Mouse (Mus musculus) activated CD4-positive, CD25-positive, alpha-beta regulatory T cell, adult 4 months (primary cell): ENCODE measurements around the gene Hist1h4d. TPM values are rescaled to one million over a fixed set of nuclear protein-coding genes. Genes with fewer than 3 reads are reported as not detected.
A peak's percentile ranks its signal among the peaks of the same experiment; 100 is the strongest.
"Not testable (repeated sequence)": the region's sequence is repeated elsewhere in the genome, so short reads cannot be mapped to it uniquely, and the experiment has no call there.

Experiments
- ATAC-seq: one replicate; pipeline ENCODE4 v1.8.0; 2017
- polyA plus RNA-seq, 2 experiments: library from polyadenylated mRNA; unstranded; fragments of 100-300 nt; shearing (Covaris generic); gene quantifications; one replicate each; pipeline ENCODE4 v1.2.1; 2017

Gene Hist1h4d
- polyA plus RNA-seq, 2 experiments from 2014 or later: 36.8 to 39.3 TPM

DNA sequence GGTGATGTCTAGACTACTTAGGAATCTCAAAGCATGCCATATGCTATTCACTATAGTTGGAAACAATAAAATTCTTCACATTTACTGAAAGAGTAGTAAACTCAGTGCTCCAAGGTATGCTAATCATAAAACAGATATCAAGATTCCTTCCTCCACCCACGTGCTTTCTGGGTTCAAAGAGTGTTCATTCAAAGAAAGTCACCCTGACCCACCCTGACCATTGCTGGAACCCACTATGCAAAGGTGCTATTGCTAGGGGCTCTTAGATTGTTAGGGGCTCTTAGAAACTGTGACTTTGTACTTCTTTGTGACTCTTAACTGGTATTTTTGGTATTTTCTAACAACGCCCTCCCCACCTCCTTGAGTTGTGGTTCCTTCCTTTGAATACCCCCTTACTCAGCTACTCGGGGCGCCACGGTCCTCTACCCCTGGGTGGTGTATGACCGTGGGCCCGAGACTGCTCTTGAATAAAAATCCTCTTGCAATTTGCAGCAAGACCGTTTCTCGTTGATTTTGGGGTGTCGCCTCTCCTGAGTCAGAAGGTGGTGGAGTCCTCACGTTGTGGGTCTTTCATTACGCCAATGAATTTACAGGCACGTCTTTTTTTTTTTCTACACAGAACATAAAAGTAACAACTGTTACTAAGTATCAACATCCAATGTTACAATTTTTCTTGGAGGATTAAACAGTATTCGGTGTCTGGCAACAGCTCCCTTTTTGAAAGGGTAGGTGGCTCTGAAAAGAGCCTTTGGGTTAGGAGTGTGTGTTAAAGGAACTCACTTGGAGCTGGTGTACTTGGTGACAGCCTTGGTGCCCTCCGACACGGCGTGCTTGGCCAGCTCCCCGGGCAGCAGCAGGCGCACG is 8.1 kb upstream of the Hist1h4d start:
- not testable (repeated sequence) for ATAC-seq

DNA sequence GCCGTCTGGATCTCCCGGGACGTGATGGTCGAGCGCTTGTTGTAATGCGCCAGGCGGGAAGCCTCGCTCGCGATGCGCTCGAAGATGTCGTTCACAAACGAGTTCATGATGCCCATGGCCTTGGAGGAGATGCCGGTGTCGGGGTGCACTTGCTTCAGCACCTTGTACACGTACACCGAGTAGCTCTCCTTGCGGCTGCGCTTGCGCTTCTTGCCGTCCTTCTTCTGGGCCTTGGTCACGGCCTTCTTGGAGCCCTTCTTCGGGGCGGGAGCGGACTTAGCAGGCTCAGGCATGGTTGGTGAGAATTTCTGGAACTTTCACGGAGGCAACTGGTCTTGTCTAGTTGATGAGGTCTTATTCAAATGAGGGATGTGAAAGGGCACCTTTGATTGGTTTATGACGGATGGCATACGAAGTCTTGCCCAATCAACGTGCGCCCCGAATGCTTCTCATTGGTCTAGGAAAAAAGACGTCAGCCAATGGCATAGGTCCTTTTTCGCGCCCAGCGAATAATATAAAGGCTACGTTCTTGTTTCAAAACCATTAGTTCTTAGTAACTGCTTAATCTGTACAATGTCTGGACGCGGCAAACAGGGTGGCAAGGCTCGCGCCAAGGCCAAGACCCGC is 7.4 kb upstream of the Hist1h4d start, which contains the start of the genes Hist1h2bf and Hist1h2ad:
Hist1h2bf (minus strand) TSS at position 299 of the 627 bp plus-strand sequence.
Hist1h2ad (plus strand) TSS at position 484 of the 627 bp plus-strand sequence.
- peak; percentile 75 for ATAC-seq

DNA sequence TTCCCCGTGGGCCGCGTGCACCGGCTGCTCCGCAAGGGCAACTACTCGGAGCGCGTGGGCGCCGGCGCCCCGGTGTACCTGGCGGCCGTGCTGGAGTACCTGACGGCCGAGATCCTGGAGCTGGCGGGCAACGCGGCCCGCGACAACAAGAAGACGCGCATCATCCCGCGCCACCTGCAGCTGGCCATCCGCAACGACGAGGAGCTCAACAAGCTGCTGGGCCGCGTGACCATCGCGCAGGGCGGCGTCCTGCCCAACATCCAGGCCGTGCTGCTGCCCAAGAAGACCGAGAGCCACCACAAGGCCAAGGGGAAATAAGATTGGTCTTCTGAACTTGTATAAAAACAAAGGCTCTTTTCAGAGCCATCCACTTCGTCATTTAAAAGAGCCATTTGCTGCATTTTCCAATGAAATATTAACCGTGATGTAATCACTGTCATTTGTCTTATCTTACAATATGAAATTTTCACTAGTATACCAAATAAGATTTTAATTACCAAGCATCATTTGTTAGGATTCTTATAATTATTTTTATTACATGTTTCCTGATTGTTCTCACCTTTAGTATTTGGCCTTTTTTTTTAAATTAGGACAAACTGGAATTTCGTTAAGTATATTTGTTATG is 6.7 kb upstream of the Hist1h4d start:
- ATAC-seq: not testable (repeated sequence)

DNA sequence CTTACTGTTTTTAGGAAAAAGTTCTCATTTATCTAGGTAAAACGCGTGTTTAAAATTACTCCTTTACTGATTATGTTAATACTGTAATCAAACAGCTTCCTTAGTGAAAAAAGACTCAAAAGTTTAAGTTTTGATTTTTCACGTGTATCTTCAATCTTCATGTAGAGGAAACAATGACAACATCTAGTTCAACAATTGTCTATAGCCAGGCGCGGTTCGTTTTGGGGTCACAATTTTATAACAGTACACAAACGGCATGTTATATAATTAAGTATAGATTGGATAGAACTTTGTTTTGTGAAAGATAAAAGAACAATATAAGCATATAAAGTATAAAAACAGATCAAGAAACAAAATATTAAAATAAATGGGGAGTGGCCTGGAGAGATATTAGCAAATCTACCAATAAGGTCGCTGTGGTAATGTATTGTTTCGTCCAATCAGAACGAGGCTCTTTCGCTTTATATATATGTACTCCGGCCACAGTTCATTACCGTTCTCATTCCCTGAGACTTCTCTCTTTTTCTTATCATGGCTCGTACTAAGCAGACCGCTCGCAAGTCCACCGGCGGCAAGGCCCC is 6.0 kb upstream of the Hist1h4d start, which contains the start of gene Hist1h3d:
Hist1h3d (plus strand) TSS at position 493 of the 581 bp plus-strand sequence.
- peak; percentile 30 for ATAC-seq

DNA sequence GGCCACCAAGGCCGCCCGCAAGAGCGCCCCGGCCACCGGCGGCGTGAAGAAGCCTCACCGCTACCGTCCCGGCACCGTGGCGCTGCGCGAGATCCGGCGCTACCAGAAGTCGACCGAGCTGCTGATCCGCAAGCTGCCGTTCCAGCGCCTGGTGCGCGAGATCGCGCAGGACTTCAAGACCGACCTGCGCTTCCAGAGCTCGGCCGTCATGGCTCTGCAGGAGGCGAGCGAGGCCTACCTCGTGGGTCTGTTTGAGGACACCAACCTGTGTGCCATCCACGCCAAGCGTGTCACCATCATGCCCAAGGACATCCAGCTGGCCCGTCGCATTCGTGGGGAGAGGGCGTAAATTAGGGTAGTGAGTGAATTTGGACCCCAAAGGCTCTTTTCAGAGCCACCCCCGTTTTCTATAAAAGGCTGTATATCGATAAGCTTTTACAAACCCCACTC is 5.5 kb upstream of the Hist1h4d start:
- not testable (repeated sequence) for ATAC-seq

DNA sequence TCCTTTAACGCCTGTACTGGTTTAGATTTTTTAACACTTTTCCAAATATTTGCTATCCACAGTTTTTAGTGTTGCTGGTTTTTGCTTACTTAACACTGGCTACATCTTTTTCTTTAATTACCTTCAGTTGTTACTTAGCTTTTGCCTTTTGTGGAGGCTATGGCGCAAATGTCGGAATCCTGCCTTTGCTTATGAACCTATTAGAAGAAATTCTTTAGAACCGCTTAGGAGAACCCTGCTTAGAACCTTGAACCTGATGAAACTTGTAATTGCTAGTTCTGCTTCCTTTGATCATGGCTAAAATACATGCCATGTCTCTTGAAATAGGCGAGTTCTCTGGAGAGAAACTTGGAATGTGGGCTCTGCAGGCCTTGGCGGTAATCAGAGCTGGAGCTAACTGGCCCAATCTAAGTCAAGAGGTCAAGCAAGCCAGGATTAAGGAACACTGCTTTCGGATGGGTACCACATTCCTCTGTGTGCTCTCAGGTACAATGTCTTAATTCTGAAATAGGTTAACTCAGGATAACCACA is 5.0 kb upstream of the Hist1h4d start:
- ATAC-seq: no peak

DNA sequence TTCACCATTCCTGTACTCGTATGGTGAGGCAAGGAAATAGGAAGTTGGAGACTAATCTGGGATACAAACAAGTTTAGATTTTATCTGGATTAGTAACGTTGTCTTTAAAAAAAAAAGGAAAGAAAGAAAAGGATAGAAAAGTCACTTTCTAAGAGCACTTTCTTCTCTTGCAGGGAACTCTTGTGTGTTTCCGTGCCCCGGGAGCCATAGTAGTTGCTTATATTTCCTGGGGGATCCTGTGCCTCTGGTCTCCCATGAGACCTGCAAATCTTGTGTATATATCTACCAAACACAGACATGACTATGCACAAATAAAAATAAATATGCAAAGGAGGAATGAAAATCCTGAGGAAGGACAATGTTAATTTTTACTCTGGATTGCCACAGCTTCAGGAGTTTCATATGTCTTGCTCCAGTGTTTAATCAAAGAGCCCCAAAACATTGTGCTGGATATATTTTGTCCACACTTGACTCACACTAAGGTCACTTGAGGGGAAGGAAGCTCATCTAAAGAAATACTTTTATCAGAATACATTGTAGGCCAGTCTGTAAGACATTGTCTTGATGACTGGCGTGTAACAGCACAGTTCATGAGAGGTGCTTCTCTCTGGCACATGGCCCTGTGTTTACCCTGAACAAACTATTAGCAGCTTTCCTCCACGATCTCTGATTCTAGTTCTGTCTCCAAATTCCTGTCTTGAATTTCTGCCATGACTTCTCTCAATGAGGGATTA is 4.3 kb upstream of the Hist1h4d start:
- no peak for ATAC-seq

DNA sequence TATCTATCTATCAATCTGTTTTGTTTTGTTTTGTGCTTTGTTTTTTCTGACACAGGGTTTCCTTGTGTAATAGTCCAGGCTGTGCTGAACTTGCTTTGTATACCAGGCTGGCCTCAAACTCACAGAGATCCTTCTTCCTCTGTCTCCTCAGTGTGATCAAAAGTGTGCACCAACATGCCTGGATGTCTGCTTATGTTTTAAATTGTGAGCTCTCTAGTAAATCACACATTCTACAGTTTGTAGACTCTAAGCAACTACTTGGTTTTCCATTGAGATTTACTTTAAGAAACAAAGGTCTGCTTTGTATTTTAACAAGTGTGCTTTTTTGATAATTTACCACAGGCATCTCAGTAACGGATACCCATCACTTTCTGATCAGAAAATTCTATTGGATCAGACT is 3.6 kb upstream of the Hist1h4d start:
- ATAC-seq: no peak

DNA sequence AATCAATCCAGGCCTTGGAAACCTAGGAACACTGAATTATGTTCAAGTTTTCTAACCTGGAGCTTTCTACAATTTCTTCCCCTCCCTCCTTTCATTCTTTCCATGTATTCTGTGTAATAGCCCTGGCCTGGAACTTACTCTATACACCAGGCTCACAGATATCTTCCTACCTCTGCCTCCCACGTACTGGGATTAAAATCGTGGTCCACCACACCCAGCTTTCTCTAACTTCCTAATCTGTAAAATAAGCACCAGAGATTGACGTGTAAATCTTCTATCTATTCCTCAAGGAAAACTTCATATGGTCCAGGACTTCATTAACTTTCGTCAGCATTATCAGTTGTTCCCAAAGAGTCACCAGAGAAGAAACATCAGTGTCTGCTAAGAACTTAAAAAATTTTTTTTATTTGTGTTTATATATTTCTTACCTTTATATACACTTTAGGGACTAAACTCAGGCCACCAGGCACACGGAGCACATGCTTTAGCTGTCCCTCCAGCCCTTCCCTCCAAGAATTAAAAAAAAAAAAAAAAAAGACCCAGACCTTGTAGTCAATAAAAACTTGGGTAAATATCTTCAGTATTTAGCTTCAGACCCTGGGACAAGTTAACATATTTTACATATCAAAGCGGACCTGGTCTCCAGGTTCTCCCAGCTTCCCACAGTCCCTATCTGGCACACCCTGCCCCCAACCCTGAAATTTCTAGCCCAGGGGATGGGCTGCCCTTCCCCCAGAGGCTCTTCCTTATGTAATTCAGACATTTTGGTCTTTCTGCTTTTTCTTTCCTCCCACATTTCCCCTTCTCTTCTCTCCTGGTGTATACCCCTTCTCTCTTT is 1.0 kb downstream of the Hist1h4d start:
- ATAC-seq: no peak

DNA sequence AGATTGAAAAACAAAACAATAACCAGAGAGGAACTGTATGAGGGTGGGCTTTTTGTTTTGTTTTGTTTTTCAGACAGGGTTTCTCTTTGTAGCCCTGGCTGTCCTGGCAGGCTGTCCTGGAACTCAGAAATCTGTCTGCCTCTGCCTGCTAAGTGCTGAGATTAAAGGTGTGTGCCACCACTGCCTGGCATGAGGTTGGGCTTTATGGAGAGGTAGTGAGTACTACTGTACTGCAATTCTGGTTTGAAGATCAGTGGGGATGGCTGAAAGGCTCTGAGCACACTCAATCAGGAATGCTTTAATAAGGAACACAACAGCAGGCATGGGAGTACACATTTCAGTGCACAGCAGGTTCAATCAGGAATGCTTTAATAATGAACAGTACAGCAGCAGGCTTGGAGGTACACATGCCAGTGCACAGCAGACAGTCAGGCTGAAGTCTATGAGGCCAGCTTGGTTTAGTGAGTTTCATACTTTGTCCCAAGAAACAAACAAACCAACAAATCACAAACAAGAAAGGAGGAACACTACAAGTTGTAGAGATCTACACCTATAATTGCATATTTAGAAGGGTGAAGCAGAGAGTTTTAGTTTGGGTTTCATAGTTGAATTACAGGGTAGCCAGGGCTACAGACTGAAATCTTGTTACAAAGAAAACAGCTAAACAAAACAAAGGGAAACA is 2.1 kb downstream of the Hist1h4d start:
- no peak for ATAC-seq

DNA sequence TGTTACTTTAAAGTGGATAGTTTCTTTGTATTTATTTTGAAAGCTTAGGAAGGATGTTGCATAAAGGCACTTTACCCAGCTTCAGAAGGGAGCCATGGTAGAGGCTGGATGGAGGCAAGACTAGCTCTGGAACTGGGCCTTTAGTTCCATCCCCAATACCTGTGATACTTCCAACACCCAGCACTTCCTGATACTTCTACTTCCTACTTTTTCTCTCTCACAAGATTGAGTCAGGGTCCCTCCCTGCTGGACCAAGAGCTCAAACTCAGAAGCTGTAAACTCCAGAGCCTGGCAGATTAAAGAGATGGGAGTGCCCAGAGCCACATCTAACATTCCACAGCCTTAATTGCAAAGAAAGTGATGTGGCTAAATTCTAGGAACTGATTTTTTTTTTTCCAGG is 2.9 kb downstream of the Hist1h4d start:
- ATAC-seq: no peak

DNA sequence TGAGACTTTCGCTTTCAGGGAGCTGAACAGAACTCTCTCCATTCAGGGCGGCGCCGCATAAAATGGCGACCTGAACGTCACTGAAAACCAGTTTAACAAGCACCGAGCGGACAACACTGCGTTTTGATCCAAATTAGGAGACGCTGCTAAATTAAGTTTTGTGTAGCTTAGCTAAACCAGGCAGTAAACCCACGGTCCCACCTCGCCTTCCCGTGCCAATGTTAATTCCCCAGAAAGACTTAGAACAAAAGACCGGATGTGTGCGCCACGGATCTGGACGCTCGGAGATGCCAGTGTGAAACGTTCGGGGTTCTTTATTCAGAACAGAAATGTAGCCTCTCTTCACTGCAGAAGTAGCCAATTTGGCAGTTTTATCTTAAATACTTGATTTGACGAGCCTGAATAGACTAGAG is 3.6 kb downstream of the Hist1h4d start:
- peak; percentile 37 for ATAC-seq

DNA sequence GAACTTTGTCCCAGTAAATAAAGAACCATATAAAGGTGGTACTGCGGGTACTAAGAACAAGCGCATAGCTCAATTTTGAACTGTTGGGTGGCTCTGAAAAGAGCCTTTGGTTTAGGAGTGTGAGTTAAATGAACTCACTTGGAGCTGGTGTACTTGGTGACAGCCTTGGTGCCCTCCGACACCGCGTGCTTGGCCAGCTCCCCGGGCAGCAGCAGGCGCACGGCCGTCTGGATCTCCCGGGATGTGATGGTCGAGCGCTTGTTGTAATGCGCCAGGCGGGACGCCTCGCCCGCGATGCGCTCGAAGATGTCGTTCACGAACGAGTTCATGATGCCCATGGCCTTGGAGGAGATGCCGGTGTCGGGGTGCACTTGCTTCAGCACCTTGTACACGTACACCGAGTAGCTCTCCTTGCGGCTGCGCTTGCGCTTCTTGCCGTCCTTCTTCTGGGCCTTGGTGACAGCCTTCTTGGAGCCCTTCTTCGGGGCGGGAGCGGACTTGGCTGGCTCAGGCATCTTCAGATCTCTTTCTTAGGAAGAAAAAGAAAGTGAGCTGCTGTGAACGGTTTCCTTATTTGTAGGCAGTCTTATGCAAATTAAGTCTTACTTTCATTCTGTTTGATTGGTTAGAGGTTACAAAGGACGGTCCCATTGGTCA is 4.2 kb downstream of the Hist1h4d start:
- ATAC-seq: peak; percentile 78

DNA sequence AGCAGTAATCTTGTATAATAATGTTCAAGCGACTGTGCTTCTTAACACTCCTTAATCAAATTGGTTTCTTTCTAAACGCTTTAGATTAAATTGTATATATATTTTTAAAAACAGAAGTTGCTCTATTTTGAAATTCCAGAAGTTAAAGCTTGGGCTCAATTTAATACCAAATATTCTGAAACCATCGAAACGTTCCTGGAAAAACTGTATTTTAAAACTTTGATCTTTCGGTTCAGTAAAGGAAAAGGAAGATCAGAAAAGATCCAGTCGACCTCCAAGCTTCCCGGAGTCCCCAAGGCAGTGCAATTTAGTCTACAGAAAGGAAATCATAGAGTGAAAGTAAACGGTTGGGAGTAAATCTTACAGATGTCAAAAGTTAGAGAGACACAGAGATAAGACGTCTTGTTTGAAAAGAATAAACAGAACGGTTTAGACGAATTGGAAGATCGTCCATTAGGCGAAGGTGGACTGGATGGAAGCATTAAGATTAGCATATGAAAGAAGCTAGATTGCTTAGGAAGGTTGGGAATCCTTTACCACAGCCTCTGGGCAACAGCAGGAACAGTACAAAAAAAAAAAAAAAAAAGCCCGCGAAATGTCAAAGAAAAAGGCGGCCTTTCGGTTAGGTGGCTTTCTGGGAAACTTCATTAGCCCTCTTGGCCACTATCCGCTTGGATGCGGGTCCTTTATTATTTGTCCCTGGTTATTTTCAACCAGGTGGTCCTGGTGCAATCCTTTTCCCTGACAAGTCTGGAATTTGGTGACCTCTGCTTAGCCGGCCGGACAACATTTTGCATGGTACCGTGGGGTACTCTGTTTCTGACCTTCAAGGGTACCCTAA is 4.9 kb downstream of the Hist1h4d start:
- ATAC-seq: no peak

DNA sequence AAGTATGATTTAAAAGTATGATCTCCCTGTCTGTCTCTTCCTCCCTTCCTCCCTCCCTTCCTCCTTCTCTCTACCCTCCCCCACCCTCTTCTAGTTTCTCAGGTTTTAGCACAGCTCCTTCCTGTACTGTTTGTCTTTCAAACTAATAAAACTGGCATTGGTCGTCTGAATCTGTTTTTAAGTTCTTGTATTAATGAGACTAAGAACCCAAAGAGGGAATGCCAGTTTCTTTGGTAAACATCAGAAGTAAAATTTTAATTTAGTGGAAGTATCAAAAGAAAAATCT is 5.5 kb downstream of the Hist1h4d start:
- ATAC-seq: no peak

DNA sequence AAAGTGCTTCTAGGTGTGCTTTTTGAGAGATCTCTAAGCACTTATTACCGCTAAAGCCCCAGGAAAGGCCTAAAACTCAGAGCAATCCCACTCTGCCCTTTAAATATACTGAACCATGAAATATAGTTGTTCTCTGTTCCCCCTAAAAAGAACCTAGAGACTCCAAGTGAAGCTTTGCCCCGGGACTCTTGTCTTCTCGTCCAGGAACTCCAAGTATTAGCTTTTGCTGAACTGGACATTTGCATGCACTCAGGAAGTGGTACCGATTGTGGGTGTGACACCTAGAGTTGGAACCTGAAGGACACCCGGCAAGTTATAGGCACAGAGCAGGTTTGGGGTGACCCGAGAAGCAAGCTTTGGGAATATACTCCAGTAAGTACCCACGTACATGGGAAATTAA is 9.8 kb downstream of the Hist1h4d start:
- ATAC-seq: no peak

DNA sequence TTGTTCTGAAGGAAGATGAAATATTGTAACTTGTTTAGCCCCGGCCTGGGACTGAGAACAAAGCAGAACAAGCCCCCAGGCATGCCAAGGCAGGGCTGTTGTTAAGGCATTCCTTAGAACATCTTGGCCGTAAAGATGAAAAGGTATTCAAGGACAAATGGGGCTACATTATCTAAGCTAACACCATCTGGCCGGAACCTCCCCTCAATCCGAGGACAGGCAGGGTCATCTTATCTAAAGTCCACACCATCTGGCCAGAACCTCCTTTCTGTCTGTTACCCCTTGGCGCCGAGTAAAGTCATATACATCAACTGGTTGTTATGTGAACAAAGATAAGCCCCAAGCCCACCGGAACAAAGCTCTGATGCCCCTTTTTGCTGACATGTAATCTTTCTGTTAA is 10.5 kb downstream of the Hist1h4d start:
- not testable (repeated sequence) for ATAC-seq

DNA sequence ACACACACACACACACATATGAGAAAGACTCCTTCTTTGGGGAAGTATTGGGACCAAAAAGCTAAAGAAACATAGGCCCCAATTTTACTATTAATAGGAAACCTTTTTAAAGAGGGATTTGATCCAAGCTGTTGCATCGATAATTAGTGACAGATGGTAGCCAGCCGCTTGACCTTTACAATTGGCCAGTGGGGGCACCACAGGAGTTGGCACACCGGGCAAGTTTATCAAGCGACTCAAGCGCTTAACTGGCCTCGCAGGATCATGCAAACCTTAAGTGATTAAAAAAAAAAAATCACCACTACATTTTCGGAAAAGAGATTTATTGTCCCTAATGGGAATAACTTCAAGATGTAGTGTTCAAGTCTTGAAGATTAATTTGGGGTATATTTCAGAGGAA is 11.2 kb downstream of the Hist1h4d start:
- no peak for ATAC-seq
